Mouse (Mus musculus): ENCODE measurements at regions not wholly inside any gene's neighbourhood (a gene's known extent, or its start where the extent isn't known, plus 50 kb on each side); places are given as distances from the start of the nearest gene placed in this dataset.
A peak's percentile ranks its signal among the peaks of the same experiment; 100 is the strongest.

GRCm38 (mm10) chr9:41700683-41701082, 423.4 kb downstream of the Sorl1 start:
- no peaks in the 10 kb centered on the region for H3K36me3 ChIP-seq (ENCODE audit: control insufficient read depth, insufficient read depth, low read length)
- DNase-seq (ENCODE audit: low spot score) = no peak
- H3K4me2 ChIP-seq (replicated peaks; ENCODE audit: low read depth, low read length, severe bottlenecking) = no peak overlapping the region
- no peak overlapping the region for H3K9ac ChIP-seq (ENCODE audit: low read depth, low read length, severe bottlenecking)
- H3K4me3 ChIP-seq (replicated peaks; ENCODE audit: low read length) = no peak overlapping the region
- no peak for ATAC-seq (ENCODE audit: low FRiP score, low read depth)
- H3K9me3 ChIP-seq (ENCODE audit: control insufficient read depth, low read length) = no peaks in the 10 kb centered on the region
- no peaks in the 10 kb centered on the region for H3K27me3 ChIP-seq (ENCODE audit: control insufficient read depth, insufficient read depth, low read length)
- no peak overlapping the region for H3K27ac ChIP-seq (replicated peaks; ENCODE audit: low read depth, low read length)
- TF ChIP-seq POLR2A (IDR thresholded peaks at IDR 0.05; ENCODE audit: borderline replicate concordance, extremely low read depth, insufficient read depth, insufficient read length) = no peak
- 39% methylated on average over 6 of the region's 6 CpGs for WGBS
- H3K4me1 ChIP-seq (ENCODE audit: control insufficient read depth, insufficient read depth, low read length) = peaks cover 21% of the 10 kb centered on the region

- Histone ChIP-seq H3K36me3 (ENCODE audit: control insufficient read depth, insufficient read depth, low read length) (no peaks in the 10 kb centered on the region), H3K27ac (replicated peaks; ENCODE audit: low read depth, low read length) (no peak overlapping the region), H3K4me1 (ENCODE audit: control insufficient read depth, insufficient read depth, low read length) (peaks cover 10% of the 10 kb centered on the region), H3K4me3 (replicated peaks; ENCODE audit: low read length) (no peak overlapping the region), H3K27me3 (ENCODE audit: control insufficient read depth, insufficient read depth, low read length) (no peaks in the 10 kb centered on the region), H3K9ac (ENCODE audit: low read depth, low read length, severe bottlenecking) (no peak overlapping the region), H3K4me2 (replicated peaks; ENCODE audit: low read depth, low read length, severe bottlenecking) (no peak overlapping the region), H3K9me3 (ENCODE audit: control insufficient read depth, low read length) (no peaks in the 10 kb centered on the region)
- ATAC-seq (ENCODE audit: low FRiP score, low read depth) (no peak), DNase-seq (ENCODE audit: low spot score) (no peak)
- 62% methylated on average over 4 of the region's 4 CpGs for WGBS
- TF ChIP-seq POLR2A (IDR thresholded peaks at IDR 0.05; ENCODE audit: borderline replicate concordance, extremely low read depth, insufficient read depth, insufficient read length) = no peak
These were observed 425.1 kb downstream of the Sorl1 start for GRCm38 (mm10) chr9:41699031-41699430.

- ATAC-seq (ENCODE audit: low FRiP score, low read depth) (no peak), DNase-seq (ENCODE audit: low spot score) (no peak)
- Histone ChIP-seq H3K27me3 (ENCODE audit: control insufficient read depth, insufficient read depth, low read length) (no peaks in the 10 kb centered on the region), H3K4me2 (replicated peaks; ENCODE audit: low read depth, low read length, severe bottlenecking) (no peak overlapping the region), H3K4me1 (ENCODE audit: control insufficient read depth, insufficient read depth, low read length) (peaks cover 10% of the 10 kb centered on the region), H3K27ac (replicated peaks; ENCODE audit: low read depth, low read length) (no peak overlapping the region), H3K9ac (ENCODE audit: low read depth, low read length, severe bottlenecking) (peak overlapping the region; percentile 43; the same call in 1 of the 2 replicates), H3K4me3 (replicated peaks; ENCODE audit: low read length) (no peak overlapping the region), H3K36me3 (ENCODE audit: control insufficient read depth, insufficient read depth, low read length) (no peaks in the 10 kb centered on the region), H3K9me3 (ENCODE audit: control insufficient read depth, low read length) (no peaks in the 10 kb centered on the region)
- TF ChIP-seq POLR2A (IDR thresholded peaks at IDR 0.05; ENCODE audit: borderline replicate concordance, extremely low read depth, insufficient read depth, insufficient read length) = no peak
- 46% methylated on average over 24 of the region's 24 CpGs for WGBS
These were observed 426.3 kb downstream of the Sorl1 start for GRCm38 (mm10) chr9:41697611-41698467.

GRCm38 (mm10) chr9:41697160-41697559, 426.9 kb downstream of the Sorl1 start:
- Histone ChIP-seq H3K27me3 (ENCODE audit: control insufficient read depth, insufficient read depth, low read length) (no peaks in the 10 kb centered on the region), H3K9me3 (ENCODE audit: control insufficient read depth, low read length) (no peaks in the 10 kb centered on the region), H3K9ac (ENCODE audit: low read depth, low read length, severe bottlenecking) (no peak overlapping the region), H3K27ac (replicated peaks; ENCODE audit: low read depth, low read length) (no peak overlapping the region), H3K4me2 (replicated peaks; ENCODE audit: low read depth, low read length, severe bottlenecking) (no peak overlapping the region), H3K36me3 (ENCODE audit: control insufficient read depth, insufficient read depth, low read length) (no peaks in the 10 kb centered on the region), H3K4me1 (ENCODE audit: control insufficient read depth, insufficient read depth, low read length) (peaks cover 10% of the 10 kb centered on the region), H3K4me3 (replicated peaks; ENCODE audit: low read length) (no peak overlapping the region)
- ATAC-seq (ENCODE audit: low FRiP score, low read depth) (no peak), DNase-seq (ENCODE audit: low spot score) (no peak)
- TF ChIP-seq POLR2A (IDR thresholded peaks at IDR 0.05; ENCODE audit: borderline replicate concordance, extremely low read depth, insufficient read depth, insufficient read length) = no peak

- 46% methylated on average over 1 of the region's 1 CpGs for WGBS
- Histone ChIP-seq H3K4me1 (ENCODE audit: control insufficient read depth, insufficient read depth, low read length) (peaks cover 3% of the 10 kb centered on the region; the same call in 1 of the 2 replicates), H3K36me3 (ENCODE audit: control insufficient read depth, insufficient read depth, low read length) (no peaks in the 10 kb centered on the region), H3K4me3 (replicated peaks; ENCODE audit: low read length) (no peak overlapping the region), H3K9ac (ENCODE audit: low read depth, low read length, severe bottlenecking) (no peak overlapping the region), H3K4me2 (replicated peaks; ENCODE audit: low read depth, low read length, severe bottlenecking) (no peak overlapping the region), H3K27ac (replicated peaks; ENCODE audit: low read depth, low read length) (no peak overlapping the region), H3K9me3 (ENCODE audit: control insufficient read depth, low read length) (no peaks in the 10 kb centered on the region), H3K27me3 (ENCODE audit: control insufficient read depth, insufficient read depth, low read length) (no peaks in the 10 kb centered on the region)
- ATAC-seq (ENCODE audit: low FRiP score, low read depth) (no peak), DNase-seq (ENCODE audit: low spot score) (no peak)
- no peak for TF ChIP-seq POLR2A (IDR thresholded peaks at IDR 0.05; ENCODE audit: borderline replicate concordance, extremely low read depth, insufficient read depth, insufficient read length)
These were observed 441.2 kb downstream of the Sorl1 start for GRCm38 (mm10) chr9:41682911-41683310.

Data from limb, embryonic 14.5 days (tissue).